14 mouse cellular contexts compared by ENCODE assay signal in the genomic region with DNA sequence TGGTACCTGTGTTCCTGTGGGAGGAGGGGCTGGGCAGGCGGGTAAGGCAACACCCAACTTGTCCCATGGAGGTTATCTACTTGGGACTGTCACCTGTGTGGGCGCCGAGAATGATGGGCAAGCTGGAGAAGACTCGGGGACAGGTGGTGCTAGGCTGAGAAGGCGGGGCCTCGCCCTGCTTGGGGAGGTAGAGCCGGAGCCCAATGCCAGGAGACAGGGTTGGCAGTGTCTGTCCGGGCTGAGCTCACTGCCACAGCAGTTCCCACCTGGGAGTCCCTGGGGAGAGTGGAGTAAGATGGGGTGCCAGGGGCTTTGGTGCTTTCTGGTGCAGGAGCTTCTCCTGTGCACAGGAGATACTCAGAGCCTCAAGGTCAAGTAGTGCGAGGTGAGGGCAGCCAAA. TPM values are rescaled to one million over a fixed set of nuclear protein-coding genes. Genes with fewer than 3 reads are reported as not detected.
DNase-seq lines count a peak whose midpoint lies in the region; TF ChIP-seq lines count a peak whose summit lies in the region.
"Had no signal": no experiment of that assay in that cellular context is flagged by ENCODE, and none has a peak within 500 bp of the region (broad histone marks: within the 10 kb centered on the region; RNA-seq: fewer than 3 reads in every experiment).

No protein-coding gene starts in this region.

- no peak overlapping the region for H3K4me3 ChIP-seq in kidney, adult 2 months (ENCODE audit: insufficient read depth, low read depth, low read length)
- 0 out of 2 replicates have a peak overlapping the region, but pooled peaks have one; percentile 30 for H3K4me3 ChIP-seq in brown adipose tissue, adult 24 weeks (ENCODE audit: insufficient read depth, low read depth, low read length)
- H3K4me3 ChIP-seq: erythroblast, embryonic 14.5 days; heart, embryonic 13.5 days; left cerebral cortex, adult 2 months; lung, embryonic 15.5 days had no signal

- 0 out of 2 replicates have a peak overlapping the region, but pooled peaks have one; percentile 10 for H3K27ac ChIP-seq in kidney, adult 2 months (ENCODE audit: insufficient read depth, low read depth, low read length)
- peak overlapping the region; percentile 80 for H3K27ac ChIP-seq in brown adipose tissue, adult 24 weeks (replicated peaks; ENCODE audit: low read depth, low read length)
- H3K27ac ChIP-seq: heart, embryonic 13.5 days; hindbrain, postnatal 0 days; left cerebral cortex, adult 2 months; lung, embryonic 15.5 days had no signal

- DNase-seq in gastrocnemius, adult 18-20 months (ENCODE audit: low spot score), result peak; percentile 66
- no peak for DNase-seq in gastrocnemius, postnatal 4 days (ENCODE audit: low spot score in 2 of 2)
- no peak for DNase-seq in kidney, adult 2 months
- no peak for DNase-seq in kidney, postnatal 10 days
- peak; percentile 87 for DNase-seq in cerebellum, adult 9-11 months
- DNase-seq in T-cell, adult 2 months (ENCODE audit: low spot score), result no peak
- DNase-seq: embryo, embryonic 11 days; kidney, adult 8-10 months had no signal

- peaks cover 34% of the 10 kb centered on the region for H3K4me1 ChIP-seq in kidney, adult 2 months (ENCODE audit: control insufficient read depth, insufficient read depth, low read length)
- H3K4me1 ChIP-seq in brown adipose tissue, adult 24 weeks (ENCODE audit: control insufficient read depth, insufficient read depth, insufficient read length, low read length), result peaks cover 22% of the 10 kb centered on the region
- H3K4me1 ChIP-seq: lung, embryonic 15.5 days had no signal

- TF ChIP-seq POLR2A in kidney, adult 2 months (IDR thresholded peaks at IDR 0.05; ENCODE audit: low read depth, low read length), result no peak

- WGBS in kidney, adult 2 months, result 51% methylated on average over 9 of the region's 9 CpGs

- no peak for TF ChIP-seq CTCF in kidney, adult 2 months (conservative IDR thresholded peaks at IDR 0.05; ENCODE audit: insufficient read depth, insufficient read length, low read depth, low read length)

- H3K36me3 ChIP-seq in kidney, adult 2 months (ENCODE audit: control insufficient read depth, insufficient read depth, low read length), result peaks cover 14% of the 10 kb centered on the region

- no peaks in the 10 kb centered on the region for H3K27me3 ChIP-seq in kidney, adult 2 months (replicated peaks; ENCODE audit: control insufficient read depth, insufficient read depth, low read length)
- H3K27me3 ChIP-seq: heart, embryonic 13.5 days; lung, embryonic 15.5 days had no signal

RNA-seq across cellular contexts. Expression of gene Tob2, which starts 9.5 kb away (rescaled TPM):
- 100 to 1,000 TPM in 1 of 2 experiments, 10 to 100 TPM in 1; 89.1 to 174 TPM for total RNA-seq in gastrocnemius, adult 18-20 months (2021)
- 10 to 100 TPM; 34.5 to 44.1 TPM for total RNA-seq in gastrocnemius, postnatal 4 days (2021)
- 31.6 and 40.3 TPM in 2 replicates for polyA plus RNA-seq in kidney, adult 2 months (2012; rRNA removed)
- 79.0 and 87.4 TPM in 2 replicates for polyA plus RNA-seq in brown adipose tissue, adult 24 weeks (2012; ENCODE audit: insufficient read depth, insufficient read length, missing spikeins)

RNA-seq across cellular contexts. Expression of gene Phf5a, which starts 22.6 kb away (rescaled TPM):
- 10 to 100 TPM; 35.5 to 35.7 TPM for total RNA-seq in gastrocnemius, adult 18-20 months (2021)
- 10 to 100 TPM; 48.9 to 55.8 TPM for total RNA-seq in gastrocnemius, postnatal 4 days (2021)
- polyA plus RNA-seq in kidney, adult 2 months (2012; rRNA removed), result 33.5 and 47.4 TPM in 2 replicates
- 42.4 and 46.3 TPM in 2 replicates for polyA plus RNA-seq in brown adipose tissue, adult 24 weeks (2012; ENCODE audit: insufficient read depth, insufficient read length, missing spikeins)

RNA-seq across cellular contexts. Expression of gene Aco2, which starts 23.0 kb away (rescaled TPM):
- 1,000 to 10,000 TPM; 1,165 to 1,199 TPM for total RNA-seq in gastrocnemius, adult 18-20 months (2021)
- 100 to 1,000 TPM; 650 to 720 TPM for total RNA-seq in gastrocnemius, postnatal 4 days (2021)
- 890 and 915 TPM in 2 replicates for polyA plus RNA-seq in kidney, adult 2 months (2012; rRNA removed)
- 3,633 and 4,102 TPM in 2 replicates for polyA plus RNA-seq in brown adipose tissue, adult 24 weeks (2012; ENCODE audit: insufficient read depth, insufficient read length, missing spikeins)

RNA-seq across cellular contexts. Expression of gene Tef, which starts 46.9 kb away (rescaled TPM):
- 100 to 1,000 TPM; 124 to 160 TPM for total RNA-seq in gastrocnemius, adult 18-20 months (2021)
- 100 to 1,000 TPM; 112 to 117 TPM for total RNA-seq in gastrocnemius, postnatal 4 days (2021)
- 121 and 131 TPM in 2 replicates for polyA plus RNA-seq in kidney, adult 2 months (2012; rRNA removed)
- 33.0 and 53.3 TPM in 2 replicates for polyA plus RNA-seq in brown adipose tissue, adult 24 weeks (2012; ENCODE audit: insufficient read depth, insufficient read length, missing spikeins)

Comparison
In these comparisons a context has a peak if more than half of its experiments do, and no peak if none do; other contexts are left out.
1. DNase-seq: peak in gastrocnemius, adult 18-20 months (single experiment) and cerebellum, adult 9-11 months (single experiment); none in gastrocnemius, postnatal 4 days (0 of 2), kidney, adult 2 months (single experiment), kidney, postnatal 10 days (single experiment) and T-cell, adult 2 months (single experiment).